Mouse (Mus musculus): Measurements from ENCODE around the gene Trim8.

The Trim8 gene

GRCm38 (mm10) chr19:46552496-46552895, 51.0 kb downstream of the Trim8 start:
- no peak for DNase-seq (ENCODE audit: low read depth)

- no peak for DNase-seq (ENCODE audit: low read depth)
Measured at GRCm38 (mm10) chr19:46553541-46553955, 52.0 kb downstream of the Trim8 start.

- DNase-seq (ENCODE audit: low read depth) = no peak
Measured at GRCm38 (mm10) chr19:46558009-46558408, 56.5 kb downstream of the Trim8 start.

GRCm38 (mm10) chr19:46558631-46559030, 57.1 kb downstream of the Trim8 start:
- no peak for DNase-seq (ENCODE audit: low read depth)

GRCm38 (mm10) chr19:46562132-46562531, 60.6 kb downstream of the Trim8 start:
- peak; percentile 83 for DNase-seq (ENCODE audit: low read depth)

GRCm38 (mm10) chr19:46562581-46563515, 61.3 kb downstream of the Trim8 start:
- DNase-seq (ENCODE audit: low read depth) = no peak

- DNase-seq (ENCODE audit: low read depth) = no peak
Measured at GRCm38 (mm10) chr19:46563603-46564002, 62.1 kb downstream of the Trim8 start.

GRCm38 (mm10) chr19:46564043-46564462, 62.6 kb downstream of the Trim8 start:
- no peak for DNase-seq (ENCODE audit: low read depth)
